Mouse (Mus musculus) ES-E14 (cell line): ENCODE measurements around the gene Morn1. TPM values are rescaled to one million over a fixed set of nuclear protein-coding genes. Genes with fewer than 3 reads are reported as not detected.

ENCODE experiments used
- DNase-seq: peaks from one replicate; pipeline ENCODE4 v3.0.0-alpha.2; 2013; ENCODE audit warnings: low read depth, low spot score
- H3K27ac ChIP-seq: 2 replicates; pipeline ENCODE4 v1.5.1; 2012; ENCODE audit warnings: low read depth, mild to moderate bottlenecking, low read length, moderate library complexity, mixed read lengths; ENCODE audit not compliant: poor library complexity, insufficient read depth, severe bottlenecking
- H3K36me3 ChIP-seq: 2 replicates; pipeline ENCODE4 v1.6.1; 2012; ENCODE audit warnings: mild to moderate bottlenecking, low read length, moderate library complexity, mixed read lengths; ENCODE audit not compliant: control insufficient read depth, poor library complexity, insufficient read depth, severe bottlenecking
- H3K4me1 ChIP-seq, 2 experiments: fragments of 150-350 bp in 1 of 2; sonication (generic) in 1 of 2; 2 replicates each; pipeline ENCODE4 v1.6.1; 2012; ENCODE audit warnings: low read length in 2 of 2, mild to moderate bottlenecking in 1 of 2, mixed read lengths in 1 of 2; ENCODE audit not compliant: control insufficient read depth in 2 of 2, insufficient read depth in 2 of 2, poor library complexity in 1 of 2
- H3K4me3 ChIP-seq, 2 experiments: fragments of 150-350 bp in 1 of 2; sonication (generic) in 1 of 2; 2 replicates each; pipeline ENCODE4 v1.5.1; 2012; ENCODE audit warnings: low read length in 2 of 2, low read depth in 1 of 2, mild to moderate bottlenecking in 1 of 2, mixed read lengths in 1 of 2; ENCODE audit not compliant: insufficient read depth in 1 of 2, poor library complexity in 1 of 2, severe bottlenecking in 1 of 2
- H3K9ac ChIP-seq: 2 replicates; pipeline ENCODE4 v1.6.1; 2012; ENCODE audit warnings: low read depth, mild to moderate bottlenecking, low read length, mixed read lengths; ENCODE audit not compliant: poor library complexity, insufficient read depth, severe bottlenecking
- H3K9me3 ChIP-seq: fragments of 150-350 bp; sonication (generic); 2 replicates; pipeline ENCODE4 v1.6.1; 2012; ENCODE audit warnings: low read depth, mild to moderate bottlenecking, low read length; ENCODE audit not compliant: control insufficient read depth, insufficient read depth
- CHD2 ChIP-seq: IDR thresholded peaks from 2 replicates; pipeline ENCODE4 v1.6.1; 2014; ENCODE audit warnings: mild to moderate bottlenecking, low read depth, low read length, inconsistent platforms
- HCFC1 ChIP-seq: IDR thresholded peaks from 2 replicates; pipeline ENCODE4 v1.6.1; 2012; ENCODE audit warnings: low read length, inconsistent platforms, borderline replicate concordance; ENCODE audit not compliant: insufficient read depth
- MAFK ChIP-seq: IDR thresholded peaks from 2 replicates; pipeline ENCODE4 v1.6.1; 2014; ENCODE audit warnings: mild to moderate bottlenecking, low read depth, low read length, inconsistent platforms; ENCODE audit not compliant: insufficient read depth
- ZC3H11A ChIP-seq: IDR thresholded peaks from 2 replicates; pipeline ENCODE4 v1.6.1; 2012; ENCODE audit warnings: low read depth, mild to moderate bottlenecking, inconsistent platforms, low read length, borderline replicate concordance
- ZNF384 ChIP-seq: IDR thresholded peaks from 2 replicates; pipeline ENCODE4 v1.6.1; 2012; ENCODE audit warnings: low read depth, low read length, inconsistent platforms
- in situ Hi-C, 2 experiments: fragments of 600-800 bp; cut with MboI; formaldehyde crosslinking; loops; one replicate each; pipeline ENCODE4 v1.15.1; 2025; ENCODE audit warnings: low sequenced_read_pairs in 2 of 2, inconsistent platforms in 1 of 2; ENCODE audit not compliant: unreplicated experiment in 2 of 2
- total RNA-seq: library from RNA; depleted of rRNA; stranded (reverse); fragments of 300-350 nt; gene quantifications from 2 replicates; pipeline ENCODE4 v1.2.3, GENCODE M21; 2012

Morn1 gene
- total RNA-seq, 1 experiment = 3.4 TPM

- no peak for DNase-seq
- H3K4me1 ChIP-seq = peaks cover 2 to 8% of the 10 kb centered on the region in 2 experiments; a peak in 2 of 4 replicates
- H3K4me3 ChIP-seq = no peak overlapping the region
- no peak overlapping the region for H3K27ac ChIP-seq
- no peak overlapping the region for H3K9ac ChIP-seq
- TF ChIP-seq ZNF384 (no peak), HCFC1 (no peak), MAFK (peak; percentile 53; the same call in 1 of the 2 replicates), ZC3H11A (no peak), CHD2 (no peak)
- no peaks in the 10 kb centered on the region for H3K36me3 ChIP-seq
- no peaks in the 10 kb centered on the region for H3K9me3 ChIP-seq
- in situ Hi-C loops = no loop called here
Measured at GRCm38 (mm10) chr4:155129132-155129917, 42.9 kb downstream of the Morn1 start.

GRCm38 (mm10) chr4:155129996-155130395 lies 43.6 kb downstream of the Morn1 start:
- Histone ChIP-seq H3K9me3 (no peaks in the 10 kb centered on the region), H3K36me3 (no peaks in the 10 kb centered on the region), H3K4me1 (peaks cover 2 to 10% of the 10 kb centered on the region in 2 experiments; a peak in 1 of 4 replicates), H3K9ac (no peak overlapping the region), H3K27ac (no peak overlapping the region), H3K4me3 (no peak overlapping the region)
- in situ Hi-C loops = no loop called here
- no peak for TF ChIP-seq MAFK
- TF ChIP-seq ZNF384 = no peak
- no peak for TF ChIP-seq HCFC1
- no peak for TF ChIP-seq ZC3H11A
- no peak for TF ChIP-seq CHD2
- DNase-seq = no peak

DNA sequence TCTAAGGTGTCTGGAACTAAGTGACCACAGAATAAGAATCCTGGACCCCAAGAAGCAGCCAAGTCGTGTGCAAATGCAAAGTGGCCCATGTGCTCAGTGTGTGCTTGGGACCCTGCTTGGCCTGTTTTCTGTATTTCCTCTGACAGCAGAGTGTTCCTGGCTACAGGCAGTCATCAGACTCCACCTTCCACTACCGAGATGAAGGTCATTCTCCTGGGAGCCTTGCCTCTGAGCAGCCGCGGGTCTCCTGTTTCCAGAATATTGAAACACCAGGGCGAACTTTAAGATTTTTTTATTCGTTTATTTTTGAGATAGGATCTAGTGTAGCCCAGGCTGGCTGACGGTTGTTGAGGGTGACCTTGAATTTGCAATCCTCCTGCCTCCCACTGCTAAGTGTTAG lies 44.2 kb downstream of the Morn1 start:
- no peak for TF ChIP-seq MAFK
- TF ChIP-seq ZC3H11A = no peak
- TF ChIP-seq ZNF384 = no peak
- no peak for TF ChIP-seq HCFC1
- no peak for TF ChIP-seq CHD2
- Histone ChIP-seq H3K4me3 (no peak overlapping the region), H3K36me3 (no peaks in the 10 kb centered on the region), H3K27ac (no peak overlapping the region), H3K9me3 (no peaks in the 10 kb centered on the region), H3K4me1 (peaks cover 2 to 10% of the 10 kb centered on the region in 2 experiments; a peak in 1 of 4 replicates), H3K9ac (no peak overlapping the region)
- DNase-seq = no peak
- in situ Hi-C loops = no loop called here

GRCm38 (mm10) chr4:155133188-155133587 lies 46.8 kb downstream of the Morn1 start:
- H3K9me3 ChIP-seq = no peaks in the 10 kb centered on the region
- no peaks in the 10 kb centered on the region for H3K36me3 ChIP-seq
- H3K4me3 ChIP-seq = no peak overlapping the region
- H3K27ac ChIP-seq = no peak overlapping the region
- H3K4me1 ChIP-seq = peaks cover 2 to 12% of the 10 kb centered on the region in 2 experiments; a peak in 1 of 4 replicates
- no peak for DNase-seq
- in situ Hi-C loops = no loop called here
- no peak for TF ChIP-seq HCFC1
- TF ChIP-seq ZC3H11A = no peak
- no peak for TF ChIP-seq MAFK
- no peak for TF ChIP-seq ZNF384
- no peak for TF ChIP-seq CHD2
- H3K9ac ChIP-seq = no peak overlapping the region
